ENCODE assay signal across 19 mouse cellular contexts in the genomic region with DNA sequence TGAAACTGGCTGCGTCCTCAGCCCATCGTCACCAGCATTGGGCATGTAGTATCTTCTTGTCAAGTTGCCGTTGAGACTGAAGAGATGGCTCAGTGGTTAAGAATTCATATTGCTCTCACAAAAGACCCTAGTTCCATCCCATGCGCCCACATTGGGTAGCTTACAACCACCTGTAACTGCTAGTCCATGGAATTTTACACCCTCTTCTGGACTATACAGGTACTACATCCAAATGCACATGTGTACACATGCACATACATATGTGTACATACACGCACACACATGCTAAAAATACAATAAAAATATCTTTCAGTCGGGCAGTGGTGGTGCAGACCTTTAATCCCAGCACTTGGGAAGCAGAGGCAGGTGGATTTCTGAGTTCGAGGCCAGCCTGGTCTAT. TPM values are rescaled to one million over a fixed set of nuclear protein-coding genes. Genes with fewer than 3 reads are reported as not detected.
DNase-seq lines count a peak whose midpoint lies in the region; ATAC-seq and TF ChIP-seq lines count a peak whose summit lies in the region.
"Had no signal": no experiment of that assay in that cellular context is flagged by ENCODE, and none has a peak within 500 bp of the region (broad histone marks: within the 10 kb centered on the region; RNA-seq: fewer than 3 reads in every experiment).

No protein-coding gene starts in this region.

- TF ChIP-seq CTCF in heart, adult 2 months (IDR thresholded peaks at IDR 0.05) = peak; percentile 37
- TF ChIP-seq CTCF in liver, postnatal 0 days (IDR thresholded peaks at IDR 0.05; ENCODE audit: low read depth) = peak; percentile 53
- peak; percentile 40 for TF ChIP-seq CTCF in Patski (IDR thresholded peaks at IDR 0.05)

- WGBS in heart, adult 2 months = 81% methylated on average over 7 of the region's 7 CpGs
- WGBS in liver, postnatal 0 days (ENCODE audit: insufficient replicate concordance) = 74% methylated on average over 7 of the region's 7 CpGs
- WGBS in liver, embryonic 11.5 days = 79% methylated on average over 7 of the region's 7 CpGs

- POLR2A ChIA-PET in Patski (lab: Charles Lee) = no interaction called here

- no peaks in the 10 kb centered on the region for H3K36me3 ChIP-seq in heart, adult 2 months (ENCODE audit: control insufficient read depth, insufficient read depth, low read length)
- no peaks in the 10 kb centered on the region for H3K36me3 ChIP-seq in liver, postnatal 0 days (replicated peaks; ENCODE audit: insufficient read depth, low read length)
- H3K36me3 ChIP-seq in liver, embryonic 11.5 days (ENCODE audit: control insufficient read depth, insufficient read depth, low read length) = no peaks in the 10 kb centered on the region
- H3K36me3 ChIP-seq in splenic B cell, adult 2 months (ENCODE audit: control insufficient read depth, insufficient read depth, low read length, poor library complexity, severe bottlenecking) = no peaks in the 10 kb centered on the region
- H3K36me3 ChIP-seq: heart, embryonic 12.5 days had no signal

- CTCF ChIA-PET in Patski (lab: Charles Lee) = interaction anchor here (0.9 kb wide), 1 partner anchor 136 kb away, joined by 4 read pairs; no protein-coding TSS in a partner anchor

- no peaks in the 10 kb centered on the region for H3K79me2 ChIP-seq in heart, adult 2 months (replicated peaks; ENCODE audit: control insufficient read depth, insufficient read depth, low read length)

- no peak for TF ChIP-seq POLR2A in heart, adult 2 months (IDR thresholded peaks at IDR 0.05; ENCODE audit: insufficient read depth, low read depth, low read length)

- no peak overlapping the region for H3K4me3 ChIP-seq in heart, adult 2 months
- H3K4me3 ChIP-seq in liver, postnatal 0 days (ENCODE audit: low read depth, low read length) = no peak overlapping the region
- no peak overlapping the region for H3K4me3 ChIP-seq in liver, embryonic 11.5 days (ENCODE audit: low read depth, low read length)
- H3K4me3 ChIP-seq: heart, embryonic 12.5 days had no signal

- no peak overlapping the region for H3K4me2 ChIP-seq in liver, postnatal 0 days (ENCODE audit: low read depth, low read length)
- no peak overlapping the region for H3K4me2 ChIP-seq in liver, embryonic 11.5 days
- H3K4me2 ChIP-seq: heart, embryonic 12.5 days; hindbrain, embryonic 14.5 days had no signal

- intact Hi-C loops in heart, adult 2 months (cut with DNase I) = loop anchor here (5.0 kb wide), 2 partner anchors 41 to 121 kb away; partner anchors contain the start of genes Blvrb and Sptbn4
- intact Hi-C loops in heart, postnatal 10 days (cut with DNase I) = no loop called here

- H3K4me1 ChIP-seq in heart, adult 2 months (ENCODE audit: control insufficient read depth, insufficient read depth, low read length) = no peaks in the 10 kb centered on the region
- peaks cover 8% of the 10 kb centered on the region for H3K4me1 ChIP-seq in liver, postnatal 0 days (ENCODE audit: insufficient read depth)
- peaks cover 3% of the 10 kb centered on the region; the same call in 1 of the 2 replicates for H3K4me1 ChIP-seq in liver, embryonic 11.5 days (replicated peaks; ENCODE audit: control insufficient read depth, insufficient read depth, low read length)

- peaks cover 9% of the 10 kb centered on the region; the same call in 1 of the 2 replicates for H3K27me3 ChIP-seq in heart, adult 2 months (ENCODE audit: control insufficient read depth, insufficient read depth, low read length)
- H3K27me3 ChIP-seq in liver, postnatal 0 days (ENCODE audit: insufficient read depth, low read length) = peaks cover 78% of the 10 kb centered on the region
- H3K27me3 ChIP-seq in liver, embryonic 11.5 days (replicated peaks; ENCODE audit: control insufficient read depth, insufficient read depth, low read length) = peaks cover 86% of the 10 kb centered on the region
- H3K27me3 ChIP-seq in Patski = peaks cover 56% of the 10 kb centered on the region
- H3K27me3 ChIP-seq in splenic B cell, adult 2 months (ENCODE audit: control insufficient read depth, insufficient read depth, low read length, poor library complexity, severe bottlenecking) = no peaks in the 10 kb centered on the region; the same call in 1 of the 2 replicates

- no peaks in the 10 kb centered on the region for H3K9me3 ChIP-seq in liver, postnatal 0 days (ENCODE audit: low read length)
- H3K9me3 ChIP-seq in liver, embryonic 11.5 days (ENCODE audit: control insufficient read depth, low read length) = peaks cover 6% of the 10 kb centered on the region

- no peak overlapping the region for H3K9ac ChIP-seq in heart, adult 2 months (ENCODE audit: low read depth, low read length)
- no peak overlapping the region for H3K9ac ChIP-seq in liver, postnatal 0 days (replicated peaks)
- no peak overlapping the region for H3K9ac ChIP-seq in liver, embryonic 11.5 days (ENCODE audit: low read depth, low read length)
- H3K9ac ChIP-seq: heart, embryonic 12.5 days; hindbrain, embryonic 14.5 days had no signal

- DNase-seq in heart, adult 2 months = no peak
- no peak for DNase-seq in heart, postnatal 10 days
- DNase-seq in liver, postnatal 0 days = no peak
- no peak for DNase-seq in liver, embryonic 11.5 days (ENCODE audit: low spot score)
- DNase-seq in Patski (ENCODE audit: low read depth, low spot score) = no peak
- peak; percentile 38 for DNase-seq in splenic B cell, adult 2 months (ENCODE audit: low read depth, low spot score)
- DNase-seq: adrenal gland, postnatal 36 days; gastrocnemius, postnatal 36 days; kidney, adult 9 months; right cerebral cortex, postnatal 14 days; thymus, adult 2 months had no signal

- no peak overlapping the region for H3K27ac ChIP-seq in heart, adult 2 months
- no peak overlapping the region for H3K27ac ChIP-seq in liver, postnatal 0 days (ENCODE audit: low read depth)
- no peak overlapping the region for H3K27ac ChIP-seq in liver, embryonic 11.5 days (ENCODE audit: low read depth, low read length)
- H3K27ac ChIP-seq: hindbrain, embryonic 14.5 days had no signal

- no peak for ATAC-seq in liver, postnatal 0 days
- ATAC-seq in liver, embryonic 11.5 days (replicated peaks; ENCODE audit: low FRiP score) = no peak
- no peak for ATAC-seq in Patski
- ATAC-seq in megakaryocyte-erythroid progenitor cell, adult 5-6 weeks (replicated peaks; ENCODE audit: low FRiP score, low TSS enrichment, poor library complexity, severe bottlenecking) = no peak
- ATAC-seq: forebrain, embryonic 16.5 days had no signal

- no peak for TF ChIP-seq EP300 in heart, adult 2 months (IDR thresholded peaks at IDR 0.05; ENCODE audit: insufficient read depth, low read depth, low read length)
- TF ChIP-seq EP300 in liver, postnatal 0 days (IDR thresholded peaks at IDR 0.05; ENCODE audit: low read depth) = no peak

- in situ Hi-C loops in Patski (cut with MboI; ENCODE audit: low pct_unique_long_range_greater_than_20kb) = no loop called here

RNA-seq across cellular contexts. Expression of gene Sptbn4, which starts 41.0 kb away (rescaled TPM):
- total RNA-seq in heart, adult 2 months (2021) = under 1 TPM; 0.18 to 0.20 TPM
- polyA plus RNA-seq in heart, adult 2 months (2012; rRNA removed) = 0.23 and 0.44 TPM in 2 replicates
- total RNA-seq in heart, postnatal 10 days (2021) = under 1 TPM; 0.74 to 0.87 TPM
- polyA plus RNA-seq in liver, postnatal 0 days (2015; fragmentation: Nextera tagmentation; extraction: Ambion mirVana) = 0.02 and 0.18 TPM in 2 replicates
- 0.17 and 0.19 TPM in 2 replicates for polyA plus RNA-seq in liver, embryonic 11.5 days (2014; fragmentation: Nextera tagmentation; extraction: Ambion mirVana)
- 0.13 TPM for polyA plus RNA-seq in Patski (2021)
- 0.09 and 0.37 TPM in 2 replicates for total RNA-seq in megakaryocyte-erythroid progenitor cell, adult 5-6 weeks (2014; fragmentation: Nextera tagmentation)
- total RNA-seq in megakaryocyte-erythroid progenitor cell, adult 5-6 weeks (2017) = 0.15 TPM in 1 of 2 replicates, not detected in the other
- total RNA-seq: neutrophil, adult 5-6 weeks had no signal

RNA-seq across cellular contexts. Expression of gene Blvrb, which starts 41.3 kb away (rescaled TPM):
- total RNA-seq in heart, adult 2 months (2021) = 10 to 100 TPM; 29.9 to 31.7 TPM
- polyA plus RNA-seq in heart, adult 2 months (2012; rRNA removed) = 41.7 and 46.2 TPM in 2 replicates
- 10 to 100 TPM; 38.2 to 40.8 TPM for total RNA-seq in heart, postnatal 10 days (2021)
- polyA plus RNA-seq in liver, postnatal 0 days (2015; fragmentation: Nextera tagmentation; extraction: Ambion mirVana) = 372 and 407 TPM in 2 replicates
- 581 and 583 TPM in 2 replicates for polyA plus RNA-seq in liver, embryonic 11.5 days (2014; fragmentation: Nextera tagmentation; extraction: Ambion mirVana)
- polyA plus RNA-seq in Patski (2021) = 20.3 TPM
- total RNA-seq in megakaryocyte-erythroid progenitor cell, adult 5-6 weeks (2014; fragmentation: Nextera tagmentation) = 667 and 741 TPM in 2 replicates
- 183 and 213 TPM in 2 replicates for total RNA-seq in megakaryocyte-erythroid progenitor cell, adult 5-6 weeks (2017)

RNA-seq across cellular contexts. Expression of gene Gm20479, which starts 49.3 kb away (rescaled TPM):
- total RNA-seq in heart, adult 2 months (2021) = under 1 TPM in 1 of 2 experiments, not detected in 1; 0.52 TPM
- not detected in 2 replicates for polyA plus RNA-seq in heart, adult 2 months (2012; rRNA removed)
- under 1 TPM in 1 of 2 experiments, not detected in 1; 0.99 TPM for total RNA-seq in heart, postnatal 10 days (2021)
- 1.1 TPM in 1 of 2 replicates, not detected in the other for polyA plus RNA-seq in liver, postnatal 0 days (2015; fragmentation: Nextera tagmentation; extraction: Ambion mirVana)
- polyA plus RNA-seq in liver, embryonic 11.5 days (2014; fragmentation: Nextera tagmentation; extraction: Ambion mirVana) = 0.43 and 1.2 TPM in 2 replicates
- polyA plus RNA-seq in Patski (2021) = 0.64 TPM
- total RNA-seq in megakaryocyte-erythroid progenitor cell, adult 5-6 weeks (2014; fragmentation: Nextera tagmentation) = not detected in 2 replicates
- total RNA-seq in megakaryocyte-erythroid progenitor cell, adult 5-6 weeks (2017) = not detected in 2 replicates
- total RNA-seq: gastrocnemius, postnatal 36 days; layer of hippocampus, adult 8-10 months; left cerebral cortex, postnatal 25 days; megakaryocyte progenitor cell, adult 5-6 weeks; neutrophil, adult 5-6 weeks had no signal
- polyA plus RNA-seq: forebrain, embryonic 16.5 days; hindbrain, embryonic 14.5 days; thymus, adult 2 months had no signal

RNA-seq across cellular contexts. Expression of gene Shkbp1, which starts 50.7 kb away (rescaled TPM):
- total RNA-seq in heart, adult 2 months (2021) = 1 to 10 TPM; 4.6 to 7.1 TPM
- 17.3 and 20.2 TPM in 2 replicates for polyA plus RNA-seq in heart, adult 2 months (2012; rRNA removed)
- total RNA-seq in heart, postnatal 10 days (2021) = 10 to 100 TPM; 13.8 to 17.5 TPM
- polyA plus RNA-seq in liver, postnatal 0 days (2015; fragmentation: Nextera tagmentation; extraction: Ambion mirVana) = 9.5 and 10.9 TPM in 2 replicates
- 46.8 and 49.6 TPM in 2 replicates for polyA plus RNA-seq in liver, embryonic 11.5 days (2014; fragmentation: Nextera tagmentation; extraction: Ambion mirVana)
- 24.7 TPM for polyA plus RNA-seq in Patski (2021)
- total RNA-seq in megakaryocyte-erythroid progenitor cell, adult 5-6 weeks (2014; fragmentation: Nextera tagmentation) = 39.2 and 72.7 TPM in 2 replicates
- total RNA-seq in megakaryocyte-erythroid progenitor cell, adult 5-6 weeks (2017) = 20.6 and 35.1 TPM in 2 replicates
